Mouse (Mus musculus) yolk sac, embryonic 10.5 days (tissue): Measurements from ENCODE around the gene Sik3.
"Not testable (repeated sequence)": the region's sequence is repeated elsewhere in the genome, so short reads cannot be mapped to it uniquely, and the experiment has no call there.

ENCODE experiments used
- DNase-seq: peaks from one replicate; pipeline ENCODE4 v3.0.0-alpha.2; 2017; ENCODE audit warnings: low spot score

Sik3 gene

GRCm38 (mm10) chr9:46053014-46053666 lies 40.5 kb downstream of the Sik3 start:
- DNase-seq: no peak

DNA sequence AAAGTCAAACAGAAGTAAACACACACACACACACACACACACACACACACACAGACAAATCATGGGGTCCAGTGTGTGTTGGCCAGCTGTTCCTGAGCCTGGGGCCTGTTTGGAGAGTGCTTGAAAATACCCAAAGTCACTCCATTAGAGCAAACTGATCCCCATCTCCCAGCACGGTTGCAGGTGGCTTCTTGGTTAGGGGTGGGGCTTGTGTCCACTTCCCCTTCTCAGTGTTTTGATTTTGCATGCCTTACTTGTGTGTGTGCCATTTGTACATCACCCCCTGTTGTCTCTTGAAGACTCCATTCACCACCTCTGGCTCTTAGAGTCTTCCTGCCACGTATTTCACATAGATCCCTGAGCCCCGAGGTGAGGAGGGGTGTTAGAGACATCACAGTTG lies 45.4 kb downstream of the Sik3 start:
- DNase-seq: no peak

- peak; percentile 50 for DNase-seq
Observed at GRCm38 (mm10) chr9:46060249-46060648, 47.6 kb downstream of the Sik3 start.

GRCm38 (mm10) chr9:46061696-46062425 lies 49.2 kb downstream of the Sik3 start:
- peak; percentile 25 for DNase-seq

DNA sequence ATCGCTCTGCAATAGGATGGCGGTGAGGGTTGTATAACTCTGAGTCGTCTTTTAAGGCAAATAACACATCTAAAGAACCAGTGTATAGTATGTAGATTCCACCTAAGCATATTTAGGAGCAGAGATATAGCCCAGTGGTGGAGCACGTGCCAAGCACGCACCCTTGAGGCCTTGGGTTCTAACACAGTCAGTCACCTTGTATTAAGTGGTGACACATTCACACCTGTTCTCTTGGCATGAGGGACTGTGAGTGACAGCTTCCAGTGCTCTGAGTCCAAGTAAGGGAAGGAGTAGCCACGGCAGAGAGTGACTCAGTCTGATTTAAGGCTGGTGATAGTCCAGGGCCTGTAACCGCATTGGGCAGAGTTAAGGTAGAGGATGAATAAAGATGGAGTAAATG lies 51.7 kb downstream of the Sik3 start:
- DNase-seq: no peak

- no peak for DNase-seq
Observed at GRCm38 (mm10) chr9:46066711-46067110, 54.1 kb downstream of the Sik3 start.

DNA sequence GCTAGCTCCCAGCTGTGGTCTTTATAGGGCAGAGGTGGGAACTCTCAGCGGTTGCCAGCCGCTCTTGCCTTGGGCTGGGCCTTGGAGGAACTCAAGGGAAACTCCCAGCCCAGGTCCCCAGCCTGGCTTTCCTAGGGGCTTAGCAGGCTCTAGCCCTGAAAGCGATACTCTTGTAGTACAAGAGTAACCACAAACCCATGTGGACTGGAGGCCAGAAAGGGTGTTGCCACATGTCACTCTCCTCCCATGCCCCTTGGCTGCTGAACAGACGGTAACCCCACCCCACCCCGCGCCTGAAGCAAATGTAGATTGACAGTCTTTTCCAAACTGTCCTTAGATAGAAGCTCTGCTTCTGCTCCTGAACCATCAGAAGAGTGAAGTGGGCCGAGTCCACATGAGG lies 55.1 kb downstream of the Sik3 start:
- DNase-seq: no peak

- no peak for DNase-seq
Observed at GRCm38 (mm10) chr9:46069013-46069412, 56.4 kb downstream of the Sik3 start.

- DNase-seq: no peak
Observed at GRCm38 (mm10) chr9:46072101-46072835, 59.6 kb downstream of the Sik3 start.

GRCm38 (mm10) chr9:46073443-46073842 lies 60.8 kb downstream of the Sik3 start:
- no peak for DNase-seq

DNA sequence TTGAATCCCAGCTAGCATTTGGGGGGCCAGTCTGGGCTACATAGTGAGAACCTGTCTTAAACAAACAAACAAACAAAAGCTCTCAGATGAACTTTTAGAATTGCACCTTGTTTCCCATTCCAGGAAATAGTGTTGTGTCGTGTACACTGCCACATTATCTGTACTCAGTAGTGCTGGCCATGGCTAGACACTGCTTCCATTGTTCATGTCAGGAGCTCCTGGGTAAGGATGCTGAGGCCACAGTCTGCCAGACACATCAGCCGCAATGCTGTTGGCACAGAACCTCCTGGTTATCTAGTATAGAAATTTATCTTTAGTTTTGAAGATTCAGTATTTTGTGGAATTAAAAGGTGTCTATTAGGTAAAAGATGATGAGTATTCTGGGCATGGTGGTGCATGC lies 63.0 kb downstream of the Sik3 start:
- DNase-seq: no peak

DNA sequence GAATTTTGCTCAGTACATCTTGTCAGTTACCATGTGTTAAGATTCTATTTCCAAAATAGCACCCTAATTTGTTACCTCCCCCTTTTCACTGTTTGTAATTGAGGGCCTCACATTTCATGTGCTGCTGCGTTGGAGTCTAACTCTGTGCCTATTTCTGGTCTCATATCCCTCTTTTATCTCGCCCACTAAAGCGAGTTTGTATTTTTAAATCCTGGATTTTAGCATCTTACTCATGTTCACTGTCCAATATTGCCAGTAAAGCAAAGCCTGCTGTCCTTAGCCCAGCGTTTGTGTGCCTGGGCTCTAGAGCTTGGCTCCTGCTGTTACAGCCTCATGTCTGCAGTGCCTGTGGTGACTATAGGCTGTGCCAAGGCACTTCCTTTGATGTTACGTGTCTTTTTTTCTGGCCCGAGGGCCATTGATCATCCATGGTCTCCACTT lies 69.8 kb downstream of the Sik3 start:
- no peak for DNase-seq

DNA sequence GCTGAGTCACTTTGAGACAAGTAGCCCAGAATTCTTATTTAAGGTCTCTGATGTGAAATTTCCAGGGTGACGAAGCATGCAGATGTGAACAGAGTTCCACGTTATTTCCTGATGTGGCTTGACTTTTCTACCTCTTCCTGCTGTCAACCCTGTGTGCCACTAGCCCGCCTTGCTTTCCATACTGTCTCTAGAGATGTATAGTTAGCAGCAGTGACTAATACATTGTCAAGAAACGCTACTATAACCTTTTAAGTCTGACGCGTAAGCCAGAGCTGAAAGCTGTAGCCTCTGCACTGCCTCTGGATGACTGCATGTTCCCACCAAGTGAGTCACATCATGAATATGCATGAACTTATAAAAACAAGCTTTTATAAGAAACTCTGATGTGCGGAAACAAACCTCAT lies 70.9 kb downstream of the Sik3 start:
- DNase-seq: no peak

DNA sequence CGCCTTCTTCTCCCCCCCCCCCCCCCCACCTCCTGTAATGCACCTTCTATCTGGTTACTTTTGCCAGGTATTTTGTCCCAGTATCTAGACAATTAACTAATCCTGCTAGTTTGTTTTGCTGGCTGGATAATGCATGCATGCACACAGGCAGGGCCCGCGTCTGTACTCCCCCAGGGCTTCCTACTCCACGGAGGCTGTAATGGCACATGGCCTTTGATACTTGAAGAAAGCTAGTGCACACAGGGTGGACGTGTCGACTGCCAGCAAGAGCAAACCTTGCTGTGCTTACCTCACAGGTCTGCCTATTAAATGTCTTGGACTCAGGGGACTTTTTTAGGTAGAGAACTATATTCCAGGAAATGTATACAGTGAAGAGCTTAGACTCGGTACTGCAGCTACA lies 73.3 kb downstream of the Sik3 start:
- peak; percentile 40 for DNase-seq

DNA sequence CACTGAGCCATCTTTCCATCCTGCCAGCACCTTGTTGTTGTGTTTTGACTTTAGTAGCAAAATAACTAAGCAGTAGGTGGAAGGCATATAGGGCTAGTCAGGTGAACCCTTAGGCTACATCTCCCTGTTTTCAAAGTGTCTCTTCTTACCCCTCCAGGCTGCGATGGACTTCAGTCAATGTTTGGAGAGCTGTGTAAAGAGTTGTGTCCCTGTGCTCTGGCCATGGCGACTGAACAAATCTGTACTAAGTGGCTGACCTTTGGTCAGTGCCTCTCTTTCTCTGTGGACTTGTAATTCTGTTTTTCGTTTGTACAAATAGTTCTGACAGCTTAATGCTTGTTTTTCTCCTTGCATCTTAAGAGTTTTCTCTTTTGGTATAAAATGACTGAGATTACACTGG lies 74.2 kb downstream of the Sik3 start:
- DNase-seq: peak; percentile 75

GRCm38 (mm10) chr9:46087461-46087860 lies 74.8 kb downstream of the Sik3 start:
- DNase-seq: no peak

DNA sequence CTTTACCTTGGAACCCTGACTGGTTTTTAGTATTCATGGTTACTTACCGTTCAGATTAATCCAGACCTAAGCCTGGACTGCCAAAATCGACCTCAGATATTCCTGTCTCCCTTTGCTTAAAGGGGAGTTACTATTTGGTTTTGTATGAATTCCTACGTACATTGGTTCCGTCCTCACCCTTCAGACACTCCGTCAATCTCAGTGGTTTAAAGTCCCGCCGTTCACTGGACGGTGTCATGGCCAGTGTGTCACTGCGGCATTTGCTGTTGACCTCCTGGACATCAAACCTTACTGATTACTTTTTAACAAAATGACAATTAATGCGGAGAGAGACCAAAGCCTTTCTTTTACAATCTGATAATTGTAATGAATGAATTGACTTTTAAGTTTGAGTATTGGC lies 76.1 kb downstream of the Sik3 start:
- no peak for DNase-seq

- DNase-seq: no peak
Observed at GRCm38 (mm10) chr9:46090066-46090465, 77.4 kb downstream of the Sik3 start.

- not testable (repeated sequence) for DNase-seq
Observed at GRCm38 (mm10) chr9:46091157-46091556, 78.5 kb downstream of the Sik3 start.

GRCm38 (mm10) chr9:46092633-46093032 lies 80.0 kb downstream of the Sik3 start:
- no peak for DNase-seq

GRCm38 (mm10) chr9:46098360-46098985 lies 85.9 kb downstream of the Sik3 start:
- DNase-seq: no peak

- DNase-seq: no peak
Observed at GRCm38 (mm10) chr9:46099107-46099506, 86.5 kb downstream of the Sik3 start.

GRCm38 (mm10) chr9:46103154-46103553 lies 90.5 kb downstream of the Sik3 start:
- peak; percentile 27 for DNase-seq
